Mouse (Mus musculus) urinary bladder, postnatal 14 days (tissue): ENCODE measurements at regions not wholly inside any gene's neighbourhood (a gene's known extent, or its start where the extent isn't known, plus 50 kb on each side); places are given as distances from the start of the nearest gene placed in this dataset.

Experiments used
- DNase-seq: peaks from one replicate; pipeline ENCODE4 v3.0.0; 2021; ENCODE audit warnings: low spot score

GRCm38 (mm10) chr10:68606848-68607247, 65.2 kb upstream of the Cabcoco1 start:
- DNase-seq, result no peak

GRCm38 (mm10) chr10:68611906-68612305, 70.2 kb upstream of the Cabcoco1 start:
- peak; percentile 11 for DNase-seq

- no peak for DNase-seq
Observed at GRCm38 (mm10) chr10:68612727-68613126, 71.0 kb upstream of the Cabcoco1 start.

- no peak for DNase-seq
Observed at GRCm38 (mm10) chr10:68623786-68624185, 82.1 kb upstream of the Cabcoco1 start.

GRCm38 (mm10) chr10:68625329-68625728, 83.6 kb upstream of the Cabcoco1 start:
- no peak for DNase-seq

GRCm38 (mm10) chr10:68625752-68626151, 84.1 kb upstream of the Cabcoco1 start:
- DNase-seq, result no peak

GRCm38 (mm10) chr10:68629486-68629885, 87.8 kb upstream of the Cabcoco1 start:
- no peak for DNase-seq

DNA sequence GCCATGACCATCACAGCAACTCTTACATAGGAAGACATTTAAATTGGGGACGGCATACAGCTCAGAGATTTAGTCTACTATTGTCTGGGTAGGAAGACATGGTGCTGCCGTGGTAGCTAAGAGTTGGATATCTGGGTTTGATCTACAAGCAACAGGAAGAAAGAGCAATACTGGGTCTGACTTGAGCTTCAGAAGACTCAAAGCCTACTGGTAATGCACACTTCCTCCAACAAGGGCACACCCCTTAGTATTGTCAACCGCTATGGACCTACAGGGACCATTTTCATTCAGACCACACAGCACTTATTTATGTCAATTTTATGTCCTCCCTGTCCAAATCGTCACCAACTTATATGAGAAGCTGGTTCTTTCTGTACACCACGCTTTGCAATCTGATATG, 90.3 kb upstream of the Tmem26 start:
- no peak for DNase-seq

GRCm38 (mm10) chr10:68652700-68653099, 70.7 kb upstream of the Tmem26 start:
- no peak for DNase-seq

- DNase-seq, result no peak
Observed at GRCm38 (mm10) chr10:68655491-68655890, 68.0 kb upstream of the Tmem26 start.

DNA sequence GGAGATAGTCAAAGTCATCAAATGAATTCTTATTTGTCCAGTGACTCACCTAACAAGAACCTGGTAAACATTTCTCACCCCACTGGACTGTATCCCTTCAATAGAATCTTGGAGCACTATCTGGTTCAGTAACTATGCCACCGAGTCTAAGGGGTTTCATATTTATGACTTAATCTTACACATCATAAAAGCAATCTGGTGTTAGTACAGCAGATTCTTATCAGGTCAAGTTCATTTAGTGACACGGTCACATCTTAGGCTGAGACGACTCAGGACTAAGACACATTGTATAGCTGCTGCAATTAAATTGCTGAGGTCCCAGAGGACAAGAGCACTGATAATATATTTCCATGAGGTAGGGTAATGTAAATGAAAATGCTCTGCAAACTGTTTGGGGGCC, 57.4 kb upstream of the Tmem26 start:
- no peak for DNase-seq

DNA sequence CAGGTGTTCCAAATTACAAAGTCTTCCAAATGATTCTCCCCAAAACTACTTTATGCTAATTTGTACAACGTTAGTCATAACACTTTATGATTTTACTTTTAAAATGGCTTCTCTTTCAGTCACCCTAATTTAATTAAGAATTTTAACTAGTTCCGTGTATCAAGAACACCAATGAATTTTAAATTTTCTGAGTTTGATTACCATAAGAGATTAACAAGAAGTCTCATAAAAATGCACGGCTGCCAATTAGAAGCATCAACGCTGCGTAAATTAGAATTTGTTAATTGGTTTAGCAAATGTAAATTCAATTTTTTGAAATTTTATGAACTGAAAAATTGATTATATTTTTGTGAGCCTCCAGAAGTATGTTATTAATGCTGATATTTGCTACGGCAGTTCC, 54.1 kb upstream of the Tmem26 start:
- DNase-seq, result no peak

DNA sequence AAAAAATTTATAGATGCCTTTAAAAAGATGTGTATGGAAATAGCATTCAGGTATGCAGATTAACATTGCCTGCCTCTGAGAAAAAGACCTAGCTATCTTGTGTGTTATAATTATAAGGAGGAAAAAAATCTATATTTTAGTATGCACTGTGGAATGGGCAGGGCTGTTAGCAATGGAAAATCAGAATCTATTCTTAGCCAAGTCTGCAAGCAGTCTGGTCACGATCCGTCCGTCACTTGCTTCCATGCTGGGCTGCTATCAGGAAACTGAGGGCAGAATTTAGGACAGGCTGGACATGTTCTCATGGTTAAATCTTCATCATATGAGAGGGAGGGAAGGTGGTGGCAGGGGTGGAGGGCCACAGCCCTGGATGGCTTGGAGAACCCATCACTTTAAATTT, 53.5 kb upstream of the Tmem26 start:
- no peak for DNase-seq

DNA sequence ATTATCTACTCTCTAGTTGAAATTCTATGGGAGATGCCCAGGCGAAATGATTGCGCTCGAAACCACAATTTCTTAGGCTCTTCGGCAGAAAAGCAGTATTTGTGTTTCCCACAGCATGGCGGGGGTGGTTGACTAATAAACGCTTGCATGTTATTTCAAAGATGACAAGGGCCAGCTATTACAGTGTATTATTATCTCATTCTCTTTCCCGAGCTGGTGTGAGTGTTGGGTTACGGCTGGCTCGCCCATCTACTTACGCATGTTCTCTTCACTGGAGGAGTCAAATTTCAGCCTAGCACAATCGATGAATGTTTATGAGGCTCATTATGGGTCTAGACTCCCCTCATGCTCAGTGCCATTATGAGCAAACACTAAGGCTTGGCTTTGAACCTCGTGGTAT, 51.2 kb upstream of the Tmem26 start:
- DNase-seq, result no peak

DNA sequence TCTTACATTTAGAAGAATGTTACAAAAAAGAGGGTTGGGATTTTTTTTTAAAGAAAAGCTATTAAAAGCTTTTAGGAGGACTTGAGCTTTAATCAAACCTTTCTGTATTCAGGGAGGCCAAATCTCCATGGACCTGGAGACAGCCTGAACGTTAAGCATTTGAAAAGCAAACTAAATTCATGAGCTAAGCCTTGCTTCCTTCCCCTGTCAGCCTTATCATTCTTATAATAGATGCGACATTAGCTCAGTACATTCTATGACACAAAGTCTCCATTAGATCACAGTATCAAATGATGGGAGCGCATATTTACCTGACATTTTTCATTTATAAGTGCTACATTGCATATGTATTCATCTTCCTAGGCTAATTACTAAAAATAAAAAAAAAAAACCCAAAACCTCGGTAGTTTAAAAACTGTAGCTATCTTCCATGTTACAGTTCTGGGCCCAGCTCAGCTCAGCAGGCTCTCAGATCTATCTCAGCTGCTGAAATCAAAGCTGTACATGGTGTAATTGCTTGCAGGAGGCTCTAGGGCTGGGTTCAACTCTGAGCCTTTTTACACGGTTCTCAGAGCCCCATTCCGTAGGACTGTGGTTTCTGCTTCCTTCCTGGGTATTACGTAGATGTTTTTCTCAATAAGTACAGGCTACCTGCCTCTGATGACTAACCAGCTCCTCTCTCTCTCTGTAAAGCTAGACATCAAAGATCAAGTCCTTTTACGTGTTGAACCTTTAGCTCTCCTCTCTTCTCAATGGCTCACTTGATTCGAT, 50.2 kb upstream of the Tmem26 start:
- no peak for DNase-seq
